Mouse (Mus musculus): ENCODE measurements around the gene C3ar1. TPM values are rescaled to one million over a fixed set of nuclear protein-coding genes. Genes with fewer than 3 reads are reported as not detected.

Gene C3ar1
- total and polyA plus RNA-seq, 2 experiments from 2014 or later = 1.8 to 2.3 TPM

- Histone ChIP-seq H3K36me3 (ENCODE audit: insufficient read depth) (no peaks in the 10 kb centered on the region), H3K9ac (no peak overlapping the region), H3K27me3 (ENCODE audit: insufficient read depth, low read length) (no peaks in the 10 kb centered on the region), H3K9me3 (ENCODE audit: low read length) (no peaks in the 10 kb centered on the region), H3K4me1 (ENCODE audit: insufficient read depth) (no peaks in the 10 kb centered on the region), H3K4me3 (ENCODE audit: low read depth, low read length) (no peak overlapping the region), H3K27ac (ENCODE audit: low read depth, low read length) (no peak overlapping the region), H3K4me2 (ENCODE audit: low read depth) (no peak overlapping the region)
- DNase-seq = no peak
- WGBS = 87% methylated on average over 12 of the region's 12 CpGs
- no peak for TF ChIP-seq CTCF (IDR thresholded peaks at IDR 0.05; ENCODE audit: low read depth)
- ATAC-seq = no peak
Observed at GRCm38 (mm10) chr6:122854552-122854951, 1.4 kb downstream of the C3ar1 start.

GRCm38 (mm10) chr6:122852696-122853095, 3.3 kb downstream of the C3ar1 start:
- Histone ChIP-seq H3K4me1 (ENCODE audit: insufficient read depth) (no peaks in the 10 kb centered on the region), H3K4me3 (ENCODE audit: low read depth, low read length) (no peak overlapping the region), H3K27ac (ENCODE audit: low read depth, low read length) (no peak overlapping the region), H3K9me3 (ENCODE audit: low read length) (no peaks in the 10 kb centered on the region), H3K36me3 (ENCODE audit: insufficient read depth) (no peaks in the 10 kb centered on the region), H3K27me3 (ENCODE audit: insufficient read depth, low read length) (no peaks in the 10 kb centered on the region), H3K9ac (no peak overlapping the region), H3K4me2 (ENCODE audit: low read depth) (no peak overlapping the region)
- ATAC-seq = no peak
- TF ChIP-seq CTCF (IDR thresholded peaks at IDR 0.05; ENCODE audit: low read depth) = no peak
- WGBS = 77% methylated on average over 2 of the region's 2 CpGs
- no peak for DNase-seq

GRCm38 (mm10) chr6:122843759-122844158, 12.2 kb downstream of the C3ar1 start:
- H3K9me3 ChIP-seq (ENCODE audit: low read length) = no peaks in the 10 kb centered on the region
- no peaks in the 10 kb centered on the region for H3K27me3 ChIP-seq (ENCODE audit: insufficient read depth, low read length)
- H3K9ac ChIP-seq = no peak overlapping the region
- no peaks in the 10 kb centered on the region for H3K4me1 ChIP-seq (ENCODE audit: insufficient read depth)
- DNase-seq = no peak
- H3K4me3 ChIP-seq (ENCODE audit: low read depth, low read length) = no peak overlapping the region
- peaks cover 53% of the 10 kb centered on the region for H3K36me3 ChIP-seq (ENCODE audit: insufficient read depth)
- WGBS = 85% methylated on average over 6 of the region's 6 CpGs
- H3K27ac ChIP-seq (ENCODE audit: low read depth, low read length) = no peak overlapping the region
- peak; percentile 95 for ATAC-seq
- H3K4me2 ChIP-seq (ENCODE audit: low read depth) = no peak overlapping the region
- TF ChIP-seq CTCF (IDR thresholded peaks at IDR 0.05; ENCODE audit: low read depth) = no peak

- Histone ChIP-seq H3K36me3 (ENCODE audit: insufficient read depth) (peaks cover 77% of the 10 kb centered on the region), H3K27ac (ENCODE audit: low read depth, low read length) (no peak overlapping the region), H3K27me3 (ENCODE audit: insufficient read depth, low read length) (no peaks in the 10 kb centered on the region), H3K4me1 (ENCODE audit: insufficient read depth) (no peaks in the 10 kb centered on the region), H3K9ac (no peak overlapping the region), H3K4me2 (ENCODE audit: low read depth) (no peak overlapping the region), H3K9me3 (ENCODE audit: low read length) (no peaks in the 10 kb centered on the region), H3K4me3 (ENCODE audit: low read depth, low read length) (no peak overlapping the region)
- DNase-seq (no peak), ATAC-seq (no peak)
- 92% methylated on average over 5 of the region's 5 CpGs for WGBS
- no peak for TF ChIP-seq CTCF (IDR thresholded peaks at IDR 0.05; ENCODE audit: low read depth)
Observed at GRCm38 (mm10) chr6:122837539-122837938, 18.4 kb downstream of the C3ar1 start.

GRCm38 (mm10) chr6:122836974-122837373, 19.0 kb downstream of the C3ar1 start:
- no peak overlapping the region for H3K27ac ChIP-seq (ENCODE audit: low read depth, low read length)
- WGBS = 97% methylated on average over 3 of the region's 3 CpGs
- no peak for ATAC-seq

GRCm38 (mm10) chr6:122834365-122834764, 21.6 kb downstream of the C3ar1 start:
- no peaks in the 10 kb centered on the region for H3K9me3 ChIP-seq (ENCODE audit: low read length)
- H3K4me3 ChIP-seq (ENCODE audit: low read depth, low read length) = no peak overlapping the region
- 70% methylated on average over 4 of the region's 4 CpGs for WGBS
- peak; percentile 68 for TF ChIP-seq CTCF (IDR thresholded peaks at IDR 0.05; ENCODE audit: low read depth)
- DNase-seq = no peak
- H3K4me2 ChIP-seq (ENCODE audit: low read depth) = no peak overlapping the region
- H3K4me1 ChIP-seq (ENCODE audit: insufficient read depth) = no peaks in the 10 kb centered on the region
- no peak overlapping the region for H3K9ac ChIP-seq
- ATAC-seq = no peak
- no peaks in the 10 kb centered on the region for H3K27me3 ChIP-seq (ENCODE audit: insufficient read depth, low read length)
- no peak overlapping the region for H3K27ac ChIP-seq (ENCODE audit: low read depth, low read length)
- peaks cover 65% of the 10 kb centered on the region for H3K36me3 ChIP-seq (ENCODE audit: insufficient read depth)

More at GRCm38 (mm10) chr6:122836974-122837373, 19.0 kb downstream of the C3ar1 start:
- Histone ChIP-seq H3K4me2 (ENCODE audit: low read depth) (no peak overlapping the region), H3K9me3 (ENCODE audit: low read length) (no peaks in the 10 kb centered on the region), H3K4me1 (ENCODE audit: insufficient read depth) (no peaks in the 10 kb centered on the region), H3K36me3 (ENCODE audit: insufficient read depth) (peaks cover 81% of the 10 kb centered on the region), H3K27me3 (ENCODE audit: insufficient read depth, low read length) (no peaks in the 10 kb centered on the region), H3K4me3 (ENCODE audit: low read depth, low read length) (no peak overlapping the region), H3K9ac (no peak overlapping the region)
- TF ChIP-seq CTCF (IDR thresholded peaks at IDR 0.05; ENCODE audit: low read depth) = 0 out of 2 replicates have a peak, but pooled peaks have one; percentile 35
- no peak for DNase-seq

- Histone ChIP-seq H3K4me2 (ENCODE audit: low read depth) (no peak overlapping the region), H3K4me1 (ENCODE audit: insufficient read depth) (no peaks in the 10 kb centered on the region), H3K36me3 (ENCODE audit: insufficient read depth) (peaks cover 55% of the 10 kb centered on the region), H3K27me3 (ENCODE audit: insufficient read depth, low read length) (no peaks in the 10 kb centered on the region), H3K9ac (no peak overlapping the region), H3K27ac (ENCODE audit: low read depth, low read length) (no peak overlapping the region), H3K9me3 (ENCODE audit: low read length) (no peaks in the 10 kb centered on the region), H3K4me3 (ENCODE audit: low read depth, low read length) (no peak overlapping the region)
- no peak for DNase-seq
- 89% methylated on average over 7 of the region's 7 CpGs for WGBS
- TF ChIP-seq CTCF (IDR thresholded peaks at IDR 0.05; ENCODE audit: low read depth) = no peak
- ATAC-seq = no peak
Observed at GRCm38 (mm10) chr6:122832880-122833279, 23.1 kb downstream of the C3ar1 start.
